Mouse (Mus musculus) CD4-positive helper T cell, adult 2 months (primary cell): ENCODE measurements at regions not wholly inside any gene's neighbourhood (a gene's known extent, or its start where the extent isn't known, plus 50 kb on each side); places are given as distances from the start of the nearest gene placed in this dataset.
"Not testable (repeated sequence)": the region's sequence is repeated elsewhere in the genome, so short reads cannot be mapped to it uniquely, and the experiment has no call there.

Experiments
- DNase-seq: peaks from one replicate; pipeline ENCODE4 v3.0.0-alpha.2; 2012; ENCODE audit warnings: low read depth, missing footprints, low spot score

DNA sequence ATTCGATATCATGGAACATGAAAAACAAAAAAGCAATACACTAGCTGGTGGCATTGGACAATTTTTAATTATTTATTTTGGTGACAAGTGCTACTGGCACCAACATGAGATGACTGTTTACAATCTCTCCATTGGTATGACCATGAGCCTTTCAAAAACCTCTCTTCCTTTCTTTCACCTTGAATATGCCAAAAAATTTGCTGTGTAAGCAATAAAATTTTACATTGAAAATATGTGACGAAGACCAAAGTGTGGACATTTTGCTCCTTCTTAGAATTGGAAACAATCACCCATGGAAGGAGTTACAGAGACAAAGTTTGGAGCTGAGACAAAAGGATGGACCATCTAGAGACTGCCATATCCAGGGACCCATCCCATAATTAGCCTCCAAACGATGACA is 83.4 kb upstream of the Gm49339 start:
- not testable (repeated sequence) for DNase-seq

DNA sequence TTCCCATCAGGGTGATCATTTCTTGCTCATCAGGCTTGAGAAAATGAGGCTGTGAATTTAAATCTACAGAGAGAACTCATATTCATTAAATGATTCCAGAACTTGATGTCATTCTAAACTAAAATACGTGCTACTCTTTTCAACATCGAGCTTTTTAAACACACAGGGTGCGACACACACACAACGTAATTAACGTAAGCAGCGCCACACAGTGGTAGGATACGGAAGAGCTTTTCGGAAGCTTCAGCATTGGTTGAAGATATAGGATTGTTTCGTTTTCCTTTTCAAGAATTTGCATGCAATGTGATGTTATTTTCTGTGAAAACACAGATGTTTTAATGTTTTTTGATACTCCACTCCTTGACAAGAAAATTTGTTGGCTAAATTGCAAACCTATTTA is 75.3 kb upstream of the Gm49339 start:
- peak; percentile 41 for DNase-seq

DNA sequence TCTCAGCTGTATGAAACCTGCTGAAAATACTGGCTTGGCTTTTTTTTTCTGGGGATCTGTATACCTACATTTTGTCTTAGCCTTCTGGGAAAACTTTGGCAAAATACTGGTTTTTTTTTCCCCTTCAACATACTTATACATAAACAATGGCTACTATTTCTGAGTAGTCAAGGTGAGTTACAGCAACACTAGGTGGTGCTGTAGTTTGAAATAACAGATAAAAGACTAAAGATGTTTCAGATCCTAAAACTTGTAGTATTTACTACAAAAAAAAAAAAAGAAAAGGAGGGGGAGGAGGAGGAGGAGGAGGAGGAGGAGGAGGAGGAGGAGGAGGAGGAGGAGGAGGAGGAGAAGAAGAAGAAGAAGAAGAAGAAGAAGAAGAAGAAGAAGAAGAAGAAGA is 67.6 kb upstream of the Gm49339 start:
- no peak for DNase-seq

DNA sequence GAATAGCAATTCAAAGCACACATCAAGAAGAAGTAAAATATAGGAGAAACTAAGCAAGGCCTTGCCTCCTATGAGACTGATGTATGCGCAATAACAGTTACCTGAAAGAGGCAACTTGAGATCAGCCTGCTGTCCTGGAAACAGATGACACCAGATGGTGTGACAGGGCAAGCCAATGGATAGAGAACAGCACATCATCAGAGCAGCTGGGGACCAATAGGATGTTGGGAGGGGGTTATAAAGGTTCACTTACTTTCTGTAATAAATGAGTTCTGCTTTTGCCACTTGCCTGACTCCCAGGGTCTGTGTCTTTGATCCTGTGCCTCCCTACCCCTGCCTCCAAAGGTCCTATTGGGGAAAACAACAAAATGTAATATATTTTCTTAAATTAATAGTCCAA is 65.9 kb upstream of the Gm49339 start:
- no peak for DNase-seq

DNA sequence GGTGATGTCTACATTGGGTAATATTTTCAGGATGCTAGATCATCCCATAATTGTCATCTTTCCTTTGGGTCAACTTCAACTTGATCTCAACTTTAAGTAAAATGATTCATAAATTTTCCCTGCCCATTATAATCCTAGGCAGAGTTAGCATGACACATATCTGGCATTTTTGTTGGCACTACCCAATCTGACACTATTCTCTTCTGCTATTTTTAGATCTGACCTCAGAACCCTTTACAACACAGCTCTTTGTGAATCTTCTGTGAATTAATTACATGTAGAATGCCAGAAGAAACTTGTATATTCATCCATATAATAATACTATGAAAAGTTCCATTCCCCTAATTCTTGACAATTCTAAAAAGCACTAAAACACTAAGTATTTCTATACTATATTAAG is 63.7 kb upstream of the Gm49339 start:
- no peak for DNase-seq

DNA sequence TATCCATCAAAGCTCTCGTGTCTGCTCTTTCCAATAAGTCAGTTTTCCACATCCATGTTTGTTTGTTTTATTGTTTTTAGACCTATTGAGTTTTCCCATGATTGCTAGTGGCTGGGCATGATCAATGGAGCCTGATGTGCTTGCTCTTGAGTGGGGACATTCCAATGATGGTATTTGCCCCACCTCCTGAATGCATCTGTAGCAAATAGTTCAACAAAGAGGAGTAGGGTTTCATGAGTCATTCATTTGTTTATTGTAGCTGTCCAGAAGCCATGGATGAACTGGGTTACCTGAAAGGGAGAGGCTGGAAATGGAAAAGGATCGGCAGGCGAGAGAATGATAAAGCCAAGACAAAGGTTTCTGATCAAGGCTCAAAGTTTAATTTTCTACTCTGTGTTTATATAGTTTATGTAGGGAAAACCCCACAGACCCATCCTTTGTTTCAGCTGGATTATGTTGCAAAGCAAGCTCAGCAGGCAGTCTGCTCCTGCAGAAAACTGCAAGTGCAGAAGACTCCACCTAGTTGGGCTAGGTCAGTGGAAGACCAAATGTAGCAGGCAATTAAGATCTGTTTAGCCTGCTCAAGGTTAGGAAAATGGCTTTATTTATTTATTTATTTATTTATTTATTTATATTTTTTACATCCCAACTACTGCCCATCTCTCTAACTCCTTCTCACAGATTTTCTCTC is 63.0 kb upstream of the Gm49339 start:
- no peak for DNase-seq

DNA sequence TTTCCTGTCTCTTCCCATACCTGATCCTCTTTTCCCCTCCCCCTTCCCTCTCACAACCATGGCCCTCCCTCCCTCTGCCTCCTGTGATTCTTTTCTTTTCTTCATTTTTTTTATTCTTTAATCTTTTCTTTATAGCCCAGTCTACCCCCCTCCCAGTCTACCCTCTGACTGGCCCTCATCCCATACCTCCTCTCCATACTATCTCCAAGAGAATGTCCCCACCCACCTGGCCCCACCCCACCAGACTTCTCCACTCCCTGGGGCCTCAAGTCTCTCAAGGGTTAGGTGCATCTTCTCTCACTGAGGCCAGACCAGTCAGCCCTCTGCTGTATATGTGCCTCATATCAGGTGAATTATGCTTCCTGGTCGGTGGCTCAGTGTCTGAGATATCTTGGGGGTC is 61.9 kb upstream of the Gm49339 start:
- no peak for DNase-seq

DNA sequence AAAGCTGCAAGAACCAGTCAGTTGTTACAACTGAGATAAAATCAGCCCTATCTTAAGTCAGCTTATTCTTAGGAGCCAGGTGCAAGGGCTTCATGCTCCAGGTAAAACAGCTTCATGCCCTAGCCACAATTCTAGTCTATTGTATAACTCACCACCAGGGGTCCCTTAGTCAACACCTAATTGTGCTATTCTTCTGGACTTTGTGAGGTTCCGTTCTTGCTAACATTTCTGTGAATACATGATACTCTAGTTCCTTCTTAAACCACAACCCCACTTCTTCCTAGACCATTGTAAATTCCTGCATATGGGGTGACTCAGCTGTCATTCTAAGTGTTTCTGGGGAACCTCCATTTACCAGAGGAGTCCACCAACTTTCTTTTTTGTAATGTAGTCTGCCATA is 57.9 kb upstream of the Gm49339 start:
- DNase-seq = peak; percentile 9
